Mouse (Mus musculus): ENCODE results near the gene Rarb. TPM values are rescaled to one million over a fixed set of nuclear protein-coding genes. Genes with fewer than 3 reads are reported as not detected.

Gene Rarb
- polyA plus RNA-seq, 1 experiment from 2014 or later, result 18.3 TPM

- H3K27ac ChIP-seq (replicated peaks), result no peak overlapping the region
- no peaks in the 10 kb centered on the region for H3K27me3 ChIP-seq
- H3K36me3 ChIP-seq, result no peaks in the 10 kb centered on the region
- no peaks in the 10 kb centered on the region for H3K4me1 ChIP-seq (replicated peaks)
- H3K9me3 ChIP-seq, result no peaks in the 10 kb centered on the region
- ATAC-seq (ENCODE audit: low FRiP score, low read depth), result no peak
- no peak overlapping the region for H3K4me3 ChIP-seq
- no peak overlapping the region for H3K9ac ChIP-seq
- no peak overlapping the region for H3K4me2 ChIP-seq
Measured at GRCm38 (mm10) chr14:16605480-16605879, 213.5 kb downstream of the Rarb start.

GRCm38 (mm10) chr14:16604469-16605064 lies 214.4 kb downstream of the Rarb start:
- Histone ChIP-seq H3K27ac (replicated peaks) (no peak overlapping the region), H3K9ac (no peak overlapping the region), H3K36me3 (no peaks in the 10 kb centered on the region), H3K27me3 (no peaks in the 10 kb centered on the region), H3K4me1 (replicated peaks) (no peaks in the 10 kb centered on the region), H3K4me2 (no peak overlapping the region), H3K4me3 (no peak overlapping the region), H3K9me3 (no peaks in the 10 kb centered on the region)
- ATAC-seq (ENCODE audit: low FRiP score, low read depth), result 0 out of 2 replicates have a peak, but pooled peaks have one; percentile 38
- WGBS, result 42% methylated on average over 8 of the region's 8 CpGs

DNA sequence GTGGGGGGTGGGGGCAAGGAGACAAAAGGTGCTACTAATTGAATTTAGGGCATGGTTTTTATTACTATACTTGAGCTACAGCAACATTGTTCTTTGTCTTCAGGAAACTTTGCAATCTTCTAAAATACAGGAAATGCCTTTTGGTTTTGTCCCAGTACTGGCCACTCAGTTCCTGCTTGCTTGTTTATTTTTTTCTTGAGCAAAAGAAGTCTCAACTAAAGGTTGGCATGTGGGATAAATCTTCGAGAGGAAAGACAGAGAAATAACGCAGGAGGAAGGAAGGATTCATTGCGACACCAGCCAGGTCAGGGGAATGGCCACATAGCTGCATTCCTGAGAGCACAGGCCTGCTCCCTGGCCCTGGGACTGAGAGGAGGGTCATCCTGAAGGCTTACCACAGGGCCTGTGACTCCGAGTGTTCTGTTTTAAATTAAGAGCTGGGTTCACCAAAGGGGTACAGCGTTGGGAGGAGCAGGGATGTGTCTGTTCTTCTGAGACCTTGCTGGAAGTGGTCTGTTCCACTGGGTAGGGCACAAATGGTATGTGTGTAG lies 215.8 kb downstream of the Rarb start:
- H3K9me3 ChIP-seq, result no peaks in the 10 kb centered on the region
- H3K27ac ChIP-seq (replicated peaks), result no peak overlapping the region
- H3K4me2 ChIP-seq, result no peak overlapping the region
- H3K27me3 ChIP-seq, result no peaks in the 10 kb centered on the region
- peaks cover 7% of the 10 kb centered on the region; the same call in 1 of the 2 replicates for H3K4me1 ChIP-seq (replicated peaks)
- no peak overlapping the region for H3K4me3 ChIP-seq
- no peaks in the 10 kb centered on the region for H3K36me3 ChIP-seq
- no peak for ATAC-seq (ENCODE audit: low FRiP score, low read depth)
- H3K9ac ChIP-seq, result no peak overlapping the region
- WGBS, result 57% methylated on average over 5 of the region's 5 CpGs

DNA sequence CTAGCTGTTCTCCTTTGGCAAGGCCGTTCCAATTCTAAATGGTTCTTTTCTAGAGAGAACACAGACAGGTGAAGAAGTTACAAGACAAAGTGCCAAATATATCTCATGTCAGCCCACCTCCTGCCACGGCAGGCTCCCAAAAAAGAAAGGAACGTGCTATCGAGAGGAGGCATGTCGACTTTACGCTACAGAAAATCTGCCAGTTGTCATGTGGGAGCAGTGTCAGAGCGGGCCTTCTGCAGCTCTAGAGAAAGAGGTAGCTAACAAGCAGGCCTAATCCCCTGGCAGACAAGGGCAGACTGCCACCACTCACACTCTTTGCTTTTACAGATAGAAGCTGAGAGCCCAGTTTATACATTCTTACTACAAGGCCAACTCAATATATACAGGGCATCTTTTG lies 219.7 kb downstream of the Rarb start:
- Histone ChIP-seq H3K27me3 (no peaks in the 10 kb centered on the region), H3K9me3 (no peaks in the 10 kb centered on the region), H3K4me1 (replicated peaks) (peaks cover 14% of the 10 kb centered on the region; the same call in 1 of the 2 replicates), H3K4me3 (no peak overlapping the region), H3K4me2 (no peak overlapping the region), H3K36me3 (no peaks in the 10 kb centered on the region), H3K9ac (no peak overlapping the region), H3K27ac (replicated peaks) (no peak overlapping the region)
- WGBS, result 64% methylated on average over 7 of the region's 7 CpGs
- no peak for ATAC-seq (ENCODE audit: low FRiP score, low read depth)

DNA sequence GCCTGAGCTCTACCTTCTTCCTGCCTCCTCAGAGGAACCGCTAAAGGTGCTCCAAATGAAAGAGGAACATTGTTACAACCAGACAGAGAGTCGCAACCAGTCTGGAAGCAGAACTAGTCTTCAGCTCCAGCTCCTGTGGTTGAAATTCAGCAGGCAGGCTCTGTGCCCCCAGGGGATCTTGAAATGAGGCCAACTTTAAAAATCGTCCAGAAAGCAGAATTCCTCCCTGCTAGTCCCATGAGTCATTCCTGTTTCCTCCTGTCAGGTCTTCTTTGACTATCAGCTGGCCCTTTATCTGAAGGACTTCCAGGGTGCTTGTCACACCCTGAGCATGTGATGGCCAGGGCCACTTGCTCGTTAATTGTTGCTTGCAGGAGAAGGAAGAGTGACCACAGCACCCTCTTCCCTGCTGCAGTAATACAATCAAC lies 220.9 kb downstream of the Rarb start:
- H3K27me3 ChIP-seq, result no peaks in the 10 kb centered on the region
- H3K4me1 ChIP-seq (replicated peaks), result peaks cover 14% of the 10 kb centered on the region; the same call in 1 of the 2 replicates
- no peaks in the 10 kb centered on the region for H3K36me3 ChIP-seq
- no peak overlapping the region for H3K9ac ChIP-seq
- no peak for ATAC-seq (ENCODE audit: low FRiP score, low read depth)
- 34% methylated on average over 4 of the region's 4 CpGs for WGBS
- no peaks in the 10 kb centered on the region for H3K9me3 ChIP-seq
- H3K27ac ChIP-seq (replicated peaks), result peak overlapping the region; percentile 19; the same call in 1 of the 2 replicates
- H3K4me2 ChIP-seq, result no peak overlapping the region
- H3K4me3 ChIP-seq, result no peak overlapping the region

- ATAC-seq (ENCODE audit: low FRiP score, low read depth), result peak; percentile 79
- H3K27me3 ChIP-seq, result no peaks in the 10 kb centered on the region
- no peaks in the 10 kb centered on the region for H3K36me3 ChIP-seq
- no peaks in the 10 kb centered on the region for H3K9me3 ChIP-seq
- no peak overlapping the region for H3K27ac ChIP-seq (replicated peaks)
- H3K4me2 ChIP-seq, result no peak overlapping the region
- no peak overlapping the region for H3K4me3 ChIP-seq
- H3K4me1 ChIP-seq (replicated peaks), result no peaks in the 10 kb centered on the region
- WGBS, result 67% methylated on average over 4 of the region's 4 CpGs
- no peak overlapping the region for H3K9ac ChIP-seq
Measured at GRCm38 (mm10) chr14:16589139-16589538, 229.8 kb downstream of the Rarb start.

DNA sequence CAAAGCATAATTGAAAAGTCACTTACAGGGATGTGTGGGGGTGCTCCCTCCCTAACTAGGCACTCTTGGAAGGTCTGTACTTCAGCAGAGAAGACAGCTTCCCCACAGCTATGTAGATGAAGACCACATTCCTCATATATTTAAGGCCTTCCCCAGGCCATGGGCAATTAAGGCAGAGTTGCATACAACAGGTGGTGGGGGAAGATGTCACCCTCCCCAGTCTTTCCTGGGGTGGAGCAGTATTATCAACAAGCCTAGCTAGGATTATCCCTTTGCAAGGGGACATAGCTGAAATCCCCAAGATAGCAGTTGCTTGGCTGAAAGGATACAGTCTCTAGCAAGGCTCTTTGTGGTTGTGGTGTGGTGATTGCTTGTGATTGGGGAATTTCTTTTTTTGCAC lies 240.9 kb downstream of the Rarb start:
- Histone ChIP-seq H3K9me3 (no peaks in the 10 kb centered on the region), H3K27me3 (peaks cover 3% of the 10 kb centered on the region; the same call in 1 of the 2 replicates), H3K4me2 (no peak overlapping the region), H3K36me3 (no peaks in the 10 kb centered on the region), H3K4me3 (no peak overlapping the region), H3K27ac (replicated peaks) (no peak overlapping the region), H3K9ac (no peak overlapping the region), H3K4me1 (replicated peaks) (peaks cover 12% of the 10 kb centered on the region; the same call in 1 of the 2 replicates)
- no peak for ATAC-seq (ENCODE audit: low FRiP score, low read depth)

- peaks cover 8% of the 10 kb centered on the region for H3K27me3 ChIP-seq
- no peak overlapping the region for H3K4me3 ChIP-seq
- H3K4me2 ChIP-seq, result no peak overlapping the region
- H3K9ac ChIP-seq, result no peak overlapping the region
- H3K4me1 ChIP-seq (replicated peaks), result peaks cover 12% of the 10 kb centered on the region; the same call in 1 of the 2 replicates
- no peak overlapping the region for H3K27ac ChIP-seq (replicated peaks)
- H3K36me3 ChIP-seq, result no peaks in the 10 kb centered on the region
- 24% methylated on average over 1 of the region's 1 CpGs for WGBS
- H3K9me3 ChIP-seq, result no peaks in the 10 kb centered on the region
- ATAC-seq (ENCODE audit: low FRiP score, low read depth), result no peak
Measured at GRCm38 (mm10) chr14:16577049-16577448, 241.9 kb downstream of the Rarb start.

GRCm38 (mm10) chr14:16574925-16575721 lies 243.8 kb downstream of the Rarb start:
- Histone ChIP-seq H3K9me3 (no peaks in the 10 kb centered on the region), H3K4me3 (peak overlapping the region; percentile 65), H3K4me2 (peak overlapping the region; percentile 97), H3K27me3 (peaks cover 8% of the 10 kb centered on the region), H3K36me3 (no peaks in the 10 kb centered on the region), H3K9ac (peak overlapping the region; percentile 63), H3K27ac (replicated peaks) (peak overlapping the region; percentile 75), H3K4me1 (replicated peaks) (peaks cover 12% of the 10 kb centered on the region; the same call in 1 of the 2 replicates)
- ATAC-seq (ENCODE audit: low FRiP score, low read depth), result peak; percentile 89
- WGBS, result under 1% methylated on average over 52 of the region's 52 CpGs

- H3K4me3 ChIP-seq, result peak overlapping the region; percentile 65
Measured at GRCm38 (mm10) chr14:16573475-16574171, 245.3 kb downstream of the Rarb start.

DNA sequence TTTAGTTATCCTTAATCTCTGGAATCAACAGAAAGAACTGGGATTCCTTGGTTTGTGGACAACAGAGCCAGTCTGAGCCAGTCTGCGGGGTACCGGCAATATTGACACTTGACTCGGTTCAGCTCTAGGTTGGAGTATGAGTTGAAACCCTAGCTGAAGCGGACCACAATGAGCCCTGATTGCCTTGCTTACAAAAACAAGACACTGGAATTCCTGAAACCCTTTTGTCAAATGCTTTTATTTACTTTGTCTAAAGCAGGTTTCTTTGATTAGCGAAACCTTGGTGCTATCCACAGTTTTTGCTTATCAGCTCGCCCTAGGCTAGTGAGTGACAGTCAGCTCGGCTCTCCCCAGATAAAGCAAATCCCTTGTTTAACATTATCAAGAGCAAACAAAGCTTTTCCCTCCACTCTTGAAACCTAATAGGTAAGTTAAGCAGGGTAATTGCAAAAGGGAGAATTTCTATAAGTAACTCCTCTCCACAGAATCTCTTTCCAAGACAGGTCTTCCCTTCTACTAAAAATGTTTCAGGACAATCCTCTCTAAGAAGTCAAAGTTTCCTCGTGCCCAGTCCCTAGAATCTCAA lies 246.1 kb downstream of the Rarb start:
- Histone ChIP-seq H3K9ac (no peak overlapping the region; the same call in 1 of the 2 replicates), H3K27ac (replicated peaks) (no peak overlapping the region), H3K4me2 (peak overlapping the region; percentile 97), H3K27me3 (peaks cover 8% of the 10 kb centered on the region), H3K4me1 (replicated peaks) (peaks cover 12% of the 10 kb centered on the region; the same call in 1 of the 2 replicates), H3K36me3 (no peaks in the 10 kb centered on the region), H3K4me3 (peak overlapping the region; percentile 65), H3K9me3 (no peaks in the 10 kb centered on the region)
- ATAC-seq (ENCODE audit: low FRiP score, low read depth), result no peak
- WGBS, result 25% methylated on average over 8 of the region's 8 CpGs

More at GRCm38 (mm10) chr14:16573475-16574171, 245.3 kb downstream of the Rarb start:
- H3K27me3 ChIP-seq, result peaks cover 8% of the 10 kb centered on the region
- no peak overlapping the region for H3K9ac ChIP-seq
- 36% methylated on average over 6 of the region's 6 CpGs for WGBS
- no peak for ATAC-seq (ENCODE audit: low FRiP score, low read depth)
- peaks cover 12% of the 10 kb centered on the region; the same call in 1 of the 2 replicates for H3K4me1 ChIP-seq (replicated peaks)
- peak overlapping the region; percentile 97 for H3K4me2 ChIP-seq
- no peaks in the 10 kb centered on the region for H3K36me3 ChIP-seq
- no peaks in the 10 kb centered on the region for H3K9me3 ChIP-seq
- no peak overlapping the region for H3K27ac ChIP-seq (replicated peaks)
